Mouse (Mus musculus) layer of hippocampus, adult 2 months (tissue): ENCODE data around the gene 1700001O22Rik. TPM values are rescaled to one million over a fixed set of nuclear protein-coding genes. Genes with fewer than 3 reads are reported as not detected.
A peak's percentile ranks its signal among the peaks of the same experiment; 100 is the strongest.

Source experiments
- DNase-seq, 2 experiments: peaks; one replicate each; pipeline ENCODE4 v3.0.0; 2022; ENCODE audit warnings: low spot score in 2 of 2
- H3K27ac ChIP-seq: fragments of 200-600 bp; 2 replicates; pipeline ENCODE4 v1.8.1; 2022
- H3K4me3 ChIP-seq: fragments of 200-600 bp; 2 replicates; pipeline ENCODE4 v1.8.1; 2022; ENCODE audit warnings: mild to moderate bottlenecking
- CTCF ChIP-seq: fragments of 200-600 bp; conservative IDR thresholded peaks from 2 replicates; pipeline ENCODE4 v1.8.1; 2022; ENCODE audit warnings: antibody characterized with exemption, mild to moderate bottlenecking, moderate library complexity
- total RNA-seq, 2 experiments: library from RNA; stranded (reverse); gene quantifications; 2 replicates each; pipeline ENCODE4 v1.2.3; 2021

1700001O22Rik gene
- total RNA-seq, 2 experiments from 2014 or later = 4.9 to 5.4 TPM

DNA sequence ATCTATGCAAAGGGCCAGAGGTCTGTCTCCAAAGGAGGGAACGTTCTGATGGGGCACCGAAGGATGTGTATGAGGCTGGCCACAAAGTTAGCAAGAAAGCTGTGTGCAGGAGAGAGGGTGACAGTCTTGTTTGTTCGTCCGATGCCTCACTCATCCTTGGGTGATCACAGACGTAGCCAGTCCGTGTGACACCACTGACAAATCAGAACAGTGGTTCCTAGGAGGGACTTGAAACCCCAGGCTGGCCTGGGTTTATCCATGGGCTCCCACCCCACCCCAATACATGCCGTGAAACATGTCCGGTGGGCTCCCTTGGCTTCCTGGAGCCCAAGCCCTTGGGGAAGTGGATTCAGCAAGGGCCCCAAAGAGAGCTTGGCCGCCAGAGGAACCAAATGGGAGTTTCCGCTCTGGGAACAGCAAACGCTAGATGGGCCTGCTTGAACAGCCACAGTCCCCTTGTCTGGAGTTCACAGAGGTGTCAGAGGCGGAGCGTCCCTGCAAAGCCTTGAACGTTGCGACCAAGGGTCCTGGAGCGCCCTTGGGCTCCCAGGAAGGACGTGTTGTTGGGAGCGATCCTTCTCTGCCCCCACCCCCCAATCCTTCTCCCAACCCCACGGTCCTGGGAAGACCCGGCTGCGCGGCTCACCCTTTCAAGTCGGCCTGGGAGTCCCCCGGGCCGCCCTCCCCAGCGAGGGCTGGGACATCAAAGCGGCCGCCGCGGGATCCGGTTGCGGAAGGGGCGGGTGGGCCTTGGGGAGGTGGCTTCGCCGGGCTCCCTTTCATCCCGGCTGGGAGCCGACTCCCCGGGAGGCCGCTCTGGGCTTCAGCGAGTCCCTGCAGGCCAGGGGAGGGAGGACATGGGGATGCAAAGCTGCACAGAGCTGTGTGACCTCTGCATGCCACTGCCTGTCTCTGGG, 19.1 kb downstream of the 1700001O22Rik start:
- TF ChIP-seq CTCF = peak; percentile 56
- Histone ChIP-seq H3K27ac (peak overlapping the region; percentile 78), H3K4me3 (peak overlapping the region; percentile 13; the same call in 1 of the 2 replicates)
- DNase-seq = no peak

- DNase-seq = peak in 1 of 2 experiments; percentile 72
- Histone ChIP-seq H3K4me3 (peak overlapping the region; percentile 32; the same call in 1 of the 2 replicates), H3K27ac (peak overlapping the region; percentile 80)
- TF ChIP-seq CTCF = no peak
These were observed 20.1 kb downstream of the 1700001O22Rik start for GRCm38 (mm10) chr2:30783346-30783745.

DNA sequence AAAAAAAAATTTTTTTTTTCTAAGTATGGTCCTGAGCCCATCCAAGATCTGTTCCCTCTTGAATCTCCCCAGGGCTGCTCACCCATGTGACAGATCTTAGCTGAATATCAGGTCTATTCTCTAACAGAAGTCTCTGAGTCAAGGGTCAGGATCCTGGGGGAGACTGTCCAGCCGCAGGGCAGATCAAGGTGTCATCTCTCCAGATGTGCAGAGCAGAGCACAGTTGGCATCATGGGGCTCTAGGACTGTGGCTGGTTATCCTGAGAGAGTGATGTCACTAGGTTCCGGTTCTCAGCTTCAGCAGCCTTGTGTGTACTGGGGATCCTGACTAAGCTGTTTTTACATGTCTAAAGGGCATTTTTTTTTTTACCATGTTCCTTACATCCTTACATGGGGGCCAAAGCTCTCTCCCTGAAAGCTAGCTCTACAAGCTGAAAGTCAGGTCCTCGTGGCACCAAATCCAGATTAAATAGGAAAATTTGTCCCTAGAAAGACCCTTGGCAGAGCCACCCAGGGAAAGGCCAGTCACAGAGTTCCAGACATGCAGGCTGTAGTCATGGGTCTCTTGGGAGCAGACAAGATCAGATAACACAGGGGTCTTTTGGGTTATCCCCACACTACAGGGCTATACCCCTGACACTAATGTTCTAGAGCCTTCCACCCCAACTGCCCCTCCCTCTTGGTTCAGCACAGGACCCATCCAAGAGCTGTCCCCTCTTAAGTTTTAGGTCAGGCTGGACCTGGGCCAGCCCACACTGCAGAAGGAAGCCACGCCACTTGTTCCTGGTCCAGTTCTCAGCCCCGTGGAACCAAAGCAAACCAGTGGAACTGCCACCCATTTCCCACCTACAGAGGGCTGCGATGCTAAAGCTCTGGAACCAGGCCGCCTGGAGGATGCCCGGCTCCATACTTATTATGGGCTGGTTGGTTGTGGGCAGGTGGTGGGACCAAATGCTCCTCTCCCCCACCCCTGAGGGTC, 20.9 kb downstream of the 1700001O22Rik start:
- no peak for TF ChIP-seq CTCF
- Histone ChIP-seq H3K27ac (peak overlapping the region; percentile 80), H3K4me3 (no peak overlapping the region)
- DNase-seq = no peak

- Histone ChIP-seq H3K27ac (no peak overlapping the region), H3K4me3 (no peak overlapping the region)
- DNase-seq = no peak
- TF ChIP-seq CTCF = no peak
These were observed 24.2 kb downstream of the 1700001O22Rik start for GRCm38 (mm10) chr2:30779241-30779640.

- DNase-seq = no peak
- no peak overlapping the region for H3K4me3 ChIP-seq
- no peak for TF ChIP-seq CTCF
- H3K27ac ChIP-seq = no peak overlapping the region
These were observed 25.2 kb downstream of the 1700001O22Rik start for GRCm38 (mm10) chr2:30778235-30778634.

GRCm38 (mm10) chr2:30777266-30777665, 26.2 kb downstream of the 1700001O22Rik start:
- Histone ChIP-seq H3K27ac (no peak overlapping the region), H3K4me3 (no peak overlapping the region)
- no peak for TF ChIP-seq CTCF
- no peak for DNase-seq

- peak; percentile 72 for TF ChIP-seq CTCF
- DNase-seq = no peak
- H3K27ac ChIP-seq = no peak overlapping the region
- no peak overlapping the region for H3K4me3 ChIP-seq
These were observed 27.5 kb downstream of the 1700001O22Rik start for GRCm38 (mm10) chr2:30775955-30776354.

DNA sequence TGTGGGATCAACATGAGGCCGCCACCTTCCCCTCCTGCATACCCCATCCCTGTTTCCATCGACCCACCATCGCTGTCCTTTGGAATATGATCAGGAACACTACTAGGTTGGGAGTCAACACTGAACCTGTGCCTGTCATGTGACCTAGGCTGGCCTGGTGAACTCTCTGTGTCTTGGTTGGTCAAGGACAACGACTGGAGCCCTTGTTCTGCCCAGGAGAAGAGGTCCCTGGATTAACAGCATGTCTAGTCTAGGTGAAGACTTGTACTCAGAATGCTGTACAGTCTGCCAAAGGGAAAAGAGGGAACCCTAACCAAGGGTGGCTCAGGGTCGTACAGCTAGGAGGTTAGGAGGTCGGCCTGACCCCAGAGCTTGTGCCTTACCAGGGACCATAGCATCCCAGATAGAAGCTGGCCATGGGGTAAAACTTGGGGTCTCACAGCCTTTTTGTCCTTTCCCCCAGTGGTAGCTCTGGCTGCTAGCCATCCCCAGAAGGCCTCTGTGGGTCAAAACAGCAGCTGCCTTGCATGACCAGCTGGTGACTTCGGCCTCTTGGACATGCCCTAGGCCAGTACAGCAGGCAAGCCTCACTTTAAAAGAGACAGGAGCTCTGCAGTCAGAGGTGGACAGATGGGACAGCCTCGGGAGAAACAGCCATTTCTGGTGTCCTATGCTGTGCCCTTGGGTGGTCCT, 30.0 kb downstream of the 1700001O22Rik start:
- H3K27ac ChIP-seq = peak overlapping the region; percentile 82; the same call in 1 of the 2 replicates
- no peak overlapping the region for H3K4me3 ChIP-seq
- no peak for TF ChIP-seq CTCF
- no peak for DNase-seq

DNA sequence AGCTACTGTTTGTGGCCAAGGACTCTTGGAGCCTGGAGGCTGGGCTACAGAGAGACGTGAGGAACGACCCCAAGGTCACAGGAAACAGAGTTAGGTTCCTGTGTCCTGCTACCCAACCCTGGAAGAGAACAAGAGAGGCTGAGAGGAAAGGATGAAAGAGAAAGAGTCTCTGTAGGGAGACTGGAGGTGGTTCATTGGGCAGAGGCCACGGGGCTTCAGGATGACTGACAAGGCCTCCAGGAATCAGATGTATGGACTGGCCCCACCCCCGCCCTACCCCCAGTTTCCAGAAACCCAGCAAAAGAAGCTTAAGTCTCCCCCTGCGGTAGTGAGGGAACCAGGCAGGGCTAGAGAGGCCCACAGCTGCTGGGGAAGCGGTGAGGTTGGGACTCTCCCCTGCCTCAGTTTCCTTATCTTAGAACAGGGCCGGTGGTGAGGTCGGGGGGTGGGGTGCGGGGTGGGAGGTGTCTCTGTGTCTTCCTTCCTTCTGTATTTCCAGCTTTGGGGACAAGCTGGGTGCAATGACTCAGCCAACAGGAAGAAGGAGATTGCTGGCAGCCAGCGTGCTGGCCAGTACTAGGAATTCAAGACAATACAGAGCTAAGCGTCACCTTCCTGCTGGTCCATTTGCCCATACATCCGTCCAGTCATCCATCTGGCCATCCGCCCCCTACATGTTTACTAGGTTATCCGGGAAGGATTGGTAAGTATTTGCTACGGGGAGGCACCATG, 30.7 kb downstream of the 1700001O22Rik start:
- no peak for DNase-seq
- Histone ChIP-seq H3K4me3 (no peak overlapping the region), H3K27ac (peak overlapping the region; percentile 82)
- TF ChIP-seq CTCF = no peak

DNA sequence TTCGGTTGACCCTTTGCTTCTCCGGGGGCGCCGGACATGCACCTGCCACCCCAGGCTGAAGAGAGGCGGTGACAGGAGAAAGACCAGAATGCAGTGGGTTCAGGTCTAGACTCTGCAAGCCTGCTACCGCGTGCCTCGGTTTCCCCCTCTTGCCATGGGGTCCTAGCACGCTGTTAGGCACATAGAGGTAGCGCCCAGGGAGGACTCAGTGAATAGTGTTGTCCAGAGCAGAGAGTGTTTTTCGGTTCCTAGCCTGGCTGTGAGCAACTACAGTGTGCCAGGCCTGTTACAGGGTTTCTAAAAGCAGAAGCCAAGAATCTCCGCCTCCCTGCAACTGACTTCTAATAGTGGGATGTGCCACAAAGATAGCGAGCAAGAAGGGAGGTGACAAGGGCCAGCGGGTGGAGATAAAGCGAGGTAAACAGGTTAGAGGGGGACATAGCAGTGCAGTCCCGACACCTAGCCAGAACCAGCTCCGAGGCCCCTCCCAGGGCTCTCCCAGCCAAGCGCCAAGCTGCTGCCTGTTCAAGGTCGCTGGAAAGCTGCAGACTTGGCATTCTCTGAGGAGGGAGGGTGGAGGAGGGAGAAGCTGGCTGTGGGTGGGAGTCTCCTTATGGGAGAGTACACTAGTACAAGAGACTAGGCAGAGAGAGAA, 31.5 kb downstream of the 1700001O22Rik start:
- peak overlapping the region; percentile 68 for H3K4me3 ChIP-seq
- H3K27ac ChIP-seq = peak overlapping the region; percentile 98
- peak; percentile 73 to 82 for DNase-seq
- no peak for TF ChIP-seq CTCF

DNA sequence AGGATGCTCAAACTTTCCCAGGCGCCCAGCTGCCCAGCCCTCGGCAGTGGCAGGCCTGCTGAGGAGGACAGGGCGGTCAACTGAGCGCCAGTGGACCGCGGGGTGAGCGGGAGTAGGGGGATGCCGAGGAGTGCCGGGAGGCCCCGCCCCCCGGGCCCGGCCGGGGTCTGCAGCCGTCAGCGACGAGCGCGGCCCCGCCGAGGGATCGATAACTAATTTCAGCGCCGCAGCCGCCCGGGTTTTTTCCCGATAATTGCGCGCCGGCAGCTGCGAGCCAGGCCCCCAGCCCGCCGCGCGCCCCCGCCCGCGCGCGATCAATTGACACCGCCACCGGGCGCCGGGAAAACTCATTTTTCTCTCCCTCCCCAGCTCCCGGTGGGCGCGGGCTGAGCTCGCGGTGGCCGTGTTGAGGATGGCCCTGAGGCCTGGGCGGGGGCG, 32.1 kb downstream of the 1700001O22Rik start:
- peak overlapping the region; percentile 98 for H3K27ac ChIP-seq
- no peak for TF ChIP-seq CTCF
- no peak for DNase-seq
- peak overlapping the region; percentile 68 for H3K4me3 ChIP-seq

DNA sequence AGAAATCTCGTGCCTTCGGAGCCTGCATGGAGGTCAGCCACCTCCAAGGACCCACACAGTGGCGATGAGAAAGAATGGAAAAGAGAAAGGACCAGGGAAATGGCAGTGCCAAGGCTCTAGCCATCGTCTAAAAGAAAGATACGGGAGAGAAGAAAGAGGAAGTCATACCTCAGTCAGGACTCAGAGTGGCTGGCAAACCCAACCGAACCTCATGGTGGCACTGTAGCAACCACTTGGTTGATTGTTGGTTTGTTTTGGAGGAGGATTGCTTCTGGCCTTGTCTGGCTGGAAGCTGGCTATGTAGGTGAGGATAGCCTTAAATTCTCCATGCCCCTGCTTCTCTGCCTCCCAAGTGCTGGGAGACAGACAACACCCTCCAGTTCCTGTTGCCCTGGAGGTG, 34.3 kb downstream of the 1700001O22Rik start:
- TF ChIP-seq CTCF = peak; percentile 71
- Histone ChIP-seq H3K4me3 (no peak overlapping the region), H3K27ac (peak overlapping the region; percentile 71)
- no peak for DNase-seq
